Mouse (Mus musculus) hindbrain, embryonic 13.5 days (tissue): ENCODE data around the gene Snx30. TPM values are rescaled to one million over a fixed set of nuclear protein-coding genes. Genes with fewer than 3 reads are reported as not detected.

Experiments
- ATAC-seq: fragments of 200-750 bp; cut with Nextera tagmentation; 2 replicates; pipeline ENCODE4 v1.8.0; 2017; ENCODE audit warnings: moderate TSS enrichment; ENCODE audit not compliant: low FRiP score
- H3K27ac ChIP-seq: fragments of 300-500 bp; sonication (generic); 2 replicates; pipeline ENCODE4 v1.5.1; 2015; ENCODE audit warnings: inconsistent platforms, mild to moderate bottlenecking, moderate library complexity
- H3K27me3 ChIP-seq: fragments of 300-500 bp; sonication (generic); 2 replicates; pipeline ENCODE4 v1.6.1; 2015; ENCODE audit warnings: mild to moderate bottlenecking, inconsistent platforms
- H3K36me3 ChIP-seq: fragments of 300-500 bp; sonication (generic); 2 replicates; pipeline ENCODE4 v1.6.1; 2015; ENCODE audit warnings: mild to moderate bottlenecking, inconsistent platforms
- H3K4me1 ChIP-seq: fragments of 300-500 bp; sonication (generic); replicated peaks from 2 replicates; pipeline ENCODE4 v1.6.1; 2015; ENCODE audit warnings: inconsistent platforms
- H3K4me2 ChIP-seq: fragments of 300-500 bp; sonication (generic); 2 replicates; pipeline ENCODE4 v1.6.1; 2015; ENCODE audit warnings: inconsistent platforms, mild to moderate bottlenecking, moderate library complexity
- H3K4me3 ChIP-seq: fragments of 300-500 bp; sonication (generic); 2 replicates; pipeline ENCODE4 v1.5.1; 2015; ENCODE audit warnings: mild to moderate bottlenecking, inconsistent platforms
- H3K9ac ChIP-seq: fragments of 300-500 bp; sonication (generic); 2 replicates; pipeline ENCODE4 v1.6.1; 2015; ENCODE audit warnings: mild to moderate bottlenecking, inconsistent platforms
- H3K9me3 ChIP-seq: fragments of 300-500 bp; sonication (generic); 2 replicates; pipeline ENCODE4 v1.6.1; 2016; ENCODE audit warnings: inconsistent platforms
- WGBS: fragments of 180-500 bp; shearing (Covaris S2); methylation state at CpG from one replicate; pipeline ENCODE4 v1.1.7; 2015; 5-methylcytosine and 5-hydroxymethylcytosine counted together
- polyA plus RNA-seq: library from polyadenylated mRNA; unstranded; fragments of >200 nt; fragmentation: Nextera tagmentation; extraction: Ambion mirVana; gene quantifications from 2 replicates; pipeline ENCODE4 v1.2.1, GENCODE M21; 2015

Snx30 gene
- polyA plus RNA-seq, 1 experiment from 2014 or later, result 14.2 TPM

GRCm38 (mm10) chr4:59832810-59833209 lies 27.2 kb downstream of the Snx30 start:
- Histone ChIP-seq H3K4me3 (no peak overlapping the region), H3K36me3 (peaks cover 8% of the 10 kb centered on the region), H3K9ac (no peak overlapping the region), H3K27me3 (no peaks in the 10 kb centered on the region), H3K4me1 (peaks cover 3% of the 10 kb centered on the region; the same call in 1 of the 2 replicates), H3K4me2 (no peak overlapping the region), H3K9me3 (no peaks in the 10 kb centered on the region), H3K27ac (no peak overlapping the region)
- WGBS, result 72% methylated on average over 6 of the region's 6 CpGs
- no peak for ATAC-seq

DNA sequence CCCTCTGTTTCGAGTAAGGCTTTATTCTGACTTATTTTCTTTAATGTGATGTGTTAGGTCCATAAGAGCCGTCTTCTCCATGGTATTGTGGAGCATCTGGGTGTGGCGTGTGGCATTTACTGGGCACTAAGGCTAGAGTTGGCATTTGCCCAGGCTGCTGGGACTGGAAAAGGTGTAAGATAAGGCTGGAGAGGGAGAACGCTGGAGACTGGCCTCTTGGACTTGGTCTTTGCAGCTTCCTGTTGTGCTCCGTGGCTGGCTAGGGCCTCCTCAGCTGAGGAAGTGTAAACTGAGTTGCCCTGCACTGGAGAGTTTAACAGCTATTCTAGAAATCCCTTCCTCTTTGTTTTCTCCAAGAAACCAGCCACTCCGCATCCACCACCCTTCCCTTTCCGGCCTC lies 32.0 kb downstream of the Snx30 start:
- Histone ChIP-seq H3K27me3 (no peaks in the 10 kb centered on the region), H3K36me3 (peaks cover 8% of the 10 kb centered on the region), H3K4me3 (no peak overlapping the region), H3K4me1 (peaks cover 12% of the 10 kb centered on the region), H3K27ac (0 out of 2 replicates have a peak overlapping the region, but pooled peaks have one; percentile 13), H3K4me2 (no peak overlapping the region), H3K9ac (no peak overlapping the region), H3K9me3 (no peaks in the 10 kb centered on the region)
- WGBS, result 86% methylated on average over 7 of the region's 7 CpGs
- ATAC-seq, result no peak

DNA sequence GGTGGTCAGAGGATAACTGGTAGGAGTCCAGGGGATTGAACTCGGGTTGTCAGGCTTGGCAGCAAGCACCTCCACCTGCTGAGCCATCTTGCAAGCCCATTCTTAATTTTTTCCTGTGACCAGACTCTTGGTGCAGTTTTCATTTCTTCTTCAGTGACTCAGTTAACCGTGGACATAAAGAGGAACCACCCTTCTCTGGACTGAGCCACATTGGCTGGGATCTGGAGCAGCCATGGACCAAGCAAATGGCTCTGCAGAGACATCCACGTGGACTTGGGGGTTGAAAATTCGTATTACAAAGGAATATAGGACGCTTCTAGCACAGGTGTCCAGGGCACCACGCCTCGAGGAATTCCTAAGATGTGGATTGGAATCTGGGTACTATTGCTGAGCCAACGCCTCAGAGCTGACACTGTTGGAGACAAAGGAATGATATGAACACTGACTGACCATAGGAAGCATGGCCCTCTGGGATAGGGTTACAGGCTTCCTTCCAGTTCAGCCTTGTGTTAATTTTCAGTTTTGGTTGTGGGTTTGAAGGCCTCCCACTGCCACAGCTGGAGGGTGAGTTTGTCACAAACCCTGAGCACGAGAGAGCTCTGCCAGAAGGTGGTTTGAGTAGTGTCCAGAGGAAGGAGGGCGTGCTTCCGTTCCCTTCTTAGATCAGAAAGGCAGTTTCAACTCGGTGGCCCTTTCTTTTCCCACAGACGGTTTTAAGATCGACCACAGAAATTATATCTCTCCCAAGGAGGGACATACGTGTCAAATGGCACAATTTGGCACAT lies 39.0 kb downstream of the Snx30 start:
- H3K27ac ChIP-seq, result no peak overlapping the region
- no peaks in the 10 kb centered on the region for H3K9me3 ChIP-seq
- no peak overlapping the region for H3K4me2 ChIP-seq
- no peak overlapping the region for H3K4me3 ChIP-seq
- H3K4me1 ChIP-seq, result peaks cover 12% of the 10 kb centered on the region
- WGBS, result 91% methylated on average over 15 of the region's 15 CpGs
- no peak overlapping the region for H3K9ac ChIP-seq
- H3K36me3 ChIP-seq, result peaks cover 7% of the 10 kb centered on the region
- no peaks in the 10 kb centered on the region for H3K27me3 ChIP-seq
- no peak for ATAC-seq

GRCm38 (mm10) chr4:59845245-59845637 lies 39.6 kb downstream of the Snx30 start:
- no peak for ATAC-seq
- no peak overlapping the region for H3K4me2 ChIP-seq
- H3K4me3 ChIP-seq, result no peak overlapping the region
- H3K9ac ChIP-seq, result no peak overlapping the region
- no peaks in the 10 kb centered on the region for H3K27me3 ChIP-seq
- 93% methylated on average over 3 of the region's 3 CpGs for WGBS
- peaks cover 7% of the 10 kb centered on the region for H3K36me3 ChIP-seq
- H3K4me1 ChIP-seq, result peaks cover 15% of the 10 kb centered on the region
- H3K27ac ChIP-seq, result no peak overlapping the region
- H3K9me3 ChIP-seq, result no peaks in the 10 kb centered on the region

DNA sequence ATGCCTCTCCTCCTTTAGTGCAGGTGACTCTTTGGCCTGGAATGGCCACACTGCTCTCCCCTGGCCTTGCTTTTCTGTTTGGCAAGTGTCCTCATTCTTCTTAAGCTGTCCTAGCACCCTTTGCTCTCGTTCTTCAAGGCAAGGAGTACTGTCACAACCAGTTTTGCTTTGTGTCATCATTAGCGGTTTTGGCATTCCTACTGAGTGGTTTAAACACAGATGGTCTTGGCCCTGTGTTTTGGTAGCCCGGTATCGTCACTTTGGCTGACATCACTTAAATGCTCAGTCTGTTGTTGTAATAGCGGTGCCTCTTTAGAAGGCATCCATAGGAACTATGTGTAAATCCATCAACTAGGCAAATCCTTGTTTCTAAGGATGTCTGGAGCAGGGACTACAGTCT lies 41.8 kb downstream of the Snx30 start:
- Histone ChIP-seq H3K4me1 (peaks cover 18% of the 10 kb centered on the region), H3K36me3 (peaks cover 7% of the 10 kb centered on the region), H3K27ac (no peak overlapping the region), H3K4me2 (no peak overlapping the region), H3K9me3 (no peaks in the 10 kb centered on the region; the same call in 1 of the 2 replicates), H3K9ac (no peak overlapping the region), H3K4me3 (no peak overlapping the region), H3K27me3 (no peaks in the 10 kb centered on the region)
- WGBS, result 87% methylated on average over 5 of the region's 5 CpGs
- ATAC-seq, result no peak

DNA sequence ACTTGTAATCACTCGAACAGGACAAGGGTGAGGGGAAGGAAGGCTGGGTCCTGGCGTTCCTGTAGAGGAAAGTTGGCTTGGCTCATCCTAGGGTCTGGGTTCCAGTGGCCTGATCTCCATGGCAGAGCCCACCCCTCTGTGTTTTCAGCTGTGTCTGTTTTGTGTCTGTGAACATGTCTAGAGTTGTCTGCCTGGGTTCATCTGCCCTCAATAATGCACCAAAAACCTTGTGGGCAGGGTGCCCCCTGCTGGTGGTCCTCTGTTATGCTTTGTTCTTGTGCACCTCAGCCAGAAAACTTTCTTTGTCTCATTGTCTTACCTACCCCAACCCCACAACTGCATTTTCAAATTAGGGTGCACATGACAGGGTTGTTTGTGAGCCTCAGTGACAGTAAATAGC lies 44.5 kb downstream of the Snx30 start:
- H3K4me3 ChIP-seq, result no peak overlapping the region
- 70% methylated on average over 2 of the region's 2 CpGs for WGBS
- no peak overlapping the region for H3K27ac ChIP-seq
- no peak overlapping the region for H3K9ac ChIP-seq
- peaks cover 7% of the 10 kb centered on the region for H3K36me3 ChIP-seq
- H3K27me3 ChIP-seq, result no peaks in the 10 kb centered on the region
- H3K9me3 ChIP-seq, result no peaks in the 10 kb centered on the region; the same call in 1 of the 2 replicates
- H3K4me2 ChIP-seq, result no peak overlapping the region
- H3K4me1 ChIP-seq, result peaks cover 14% of the 10 kb centered on the region
- no peak for ATAC-seq

- Histone ChIP-seq H3K4me3 (no peak overlapping the region), H3K9ac (no peak overlapping the region), H3K27ac (peak overlapping the region; percentile 46), H3K4me2 (no peak overlapping the region), H3K36me3 (peaks cover 4% of the 10 kb centered on the region), H3K9me3 (no peaks in the 10 kb centered on the region; the same call in 1 of the 2 replicates), H3K27me3 (no peaks in the 10 kb centered on the region), H3K4me1 (peaks cover 14% of the 10 kb centered on the region)
- ATAC-seq, result peak; percentile 40; the same call in 1 of the 2 replicates
- 66% methylated on average over 5 of the region's 5 CpGs for WGBS
Observed at GRCm38 (mm10) chr4:59850886-59851623, 45.4 kb downstream of the Snx30 start.

GRCm38 (mm10) chr4:59853155-59853554 lies 47.5 kb downstream of the Snx30 start:
- peaks cover 14% of the 10 kb centered on the region for H3K4me1 ChIP-seq
- H3K9me3 ChIP-seq, result no peaks in the 10 kb centered on the region; the same call in 1 of the 2 replicates
- H3K27ac ChIP-seq, result no peak overlapping the region
- H3K27me3 ChIP-seq, result no peaks in the 10 kb centered on the region
- H3K4me3 ChIP-seq, result no peak overlapping the region
- ATAC-seq, result no peak
- H3K9ac ChIP-seq, result no peak overlapping the region
- H3K36me3 ChIP-seq, result peaks cover 9% of the 10 kb centered on the region
- WGBS, result 92% methylated on average over 7 of the region's 7 CpGs
- no peak overlapping the region for H3K4me2 ChIP-seq

GRCm38 (mm10) chr4:59859693-59860425 lies 54.2 kb downstream of the Snx30 start:
- ATAC-seq, result peak; percentile 74
- H3K9ac ChIP-seq, result peak overlapping the region; percentile 9; the same call in 1 of the 2 replicates
- H3K4me3 ChIP-seq, result no peak overlapping the region
- peaks cover 9% of the 10 kb centered on the region for H3K36me3 ChIP-seq
- H3K27me3 ChIP-seq, result no peaks in the 10 kb centered on the region
- H3K4me2 ChIP-seq, result no peak overlapping the region
- 67% methylated on average over 16 of the region's 16 CpGs for WGBS
- H3K4me1 ChIP-seq, result peaks cover 18% of the 10 kb centered on the region
- peak overlapping the region; percentile 13; the same call in 1 of the 2 replicates for H3K27ac ChIP-seq
- no peaks in the 10 kb centered on the region for H3K9me3 ChIP-seq

DNA sequence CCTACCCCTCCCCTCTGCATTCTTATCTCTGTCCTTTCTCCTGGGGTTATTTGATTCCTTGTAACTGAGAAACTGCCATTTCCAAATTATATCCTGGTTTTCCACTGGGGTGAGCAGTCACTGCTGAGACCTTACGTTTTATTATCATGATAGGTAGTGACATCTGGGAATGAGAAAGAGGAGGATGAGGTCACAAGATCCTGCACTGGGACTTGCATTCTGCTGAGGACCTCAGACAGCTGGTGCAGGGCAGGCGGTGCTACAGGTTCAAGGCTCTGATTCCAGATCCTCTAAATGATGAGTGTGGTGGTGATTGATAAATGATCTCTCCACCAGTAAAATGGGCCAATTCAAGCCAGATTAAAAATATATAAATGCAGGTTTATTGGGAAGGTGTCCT lies 54.8 kb downstream of the Snx30 start:
- 65% methylated on average over 2 of the region's 2 CpGs for WGBS
- Histone ChIP-seq H3K27ac (peak overlapping the region; percentile 13; the same call in 1 of the 2 replicates), H3K9me3 (no peaks in the 10 kb centered on the region), H3K4me1 (peaks cover 18% of the 10 kb centered on the region), H3K9ac (no peak overlapping the region), H3K4me3 (no peak overlapping the region), H3K36me3 (peaks cover 9% of the 10 kb centered on the region), H3K4me2 (no peak overlapping the region), H3K27me3 (no peaks in the 10 kb centered on the region)
- ATAC-seq, result peak; percentile 40; the same call in 1 of the 2 replicates

- Histone ChIP-seq H3K4me1 (peaks cover 18% of the 10 kb centered on the region), H3K9ac (no peak overlapping the region), H3K27ac (no peak overlapping the region), H3K4me2 (no peak overlapping the region), H3K36me3 (peaks cover 9% of the 10 kb centered on the region), H3K27me3 (no peaks in the 10 kb centered on the region), H3K4me3 (no peak overlapping the region), H3K9me3 (no peaks in the 10 kb centered on the region)
- WGBS, result 73% methylated on average over 4 of the region's 4 CpGs
- ATAC-seq, result no peak
Observed at GRCm38 (mm10) chr4:59861871-59862270, 56.2 kb downstream of the Snx30 start.

GRCm38 (mm10) chr4:59862335-59862734 lies 56.7 kb downstream of the Snx30 start:
- no peak overlapping the region for H3K4me2 ChIP-seq
- whole genome bisulfite sequencing, result 78% methylated on average over 1 of the region's 1 CpGs
- ATAC-seq, result no peak
- peaks cover 18% of the 10 kb centered on the region for H3K4me1 ChIP-seq
- H3K36me3 ChIP-seq, result peaks cover 6% of the 10 kb centered on the region
- no peak overlapping the region for H3K9ac ChIP-seq
- no peak overlapping the region for H3K27ac ChIP-seq
- no peaks in the 10 kb centered on the region for H3K27me3 ChIP-seq
- no peak overlapping the region for H3K4me3 ChIP-seq
- H3K9me3 ChIP-seq, result no peaks in the 10 kb centered on the region
